Mouse (Mus musculus) R1 (cell line): ENCODE results near the gene Sorcs1.
A peak's percentile ranks its signal among the peaks of the same experiment; 100 is the strongest.

ENCODE experiments used
- DNase-seq: peaks from one replicate; pipeline ENCODE4 v3.0.0-alpha.2; 2018; ENCODE audit warnings: low read depth, low spot score

Sorcs1 gene

GRCm38 (mm10) chr19:50422928-50423327, 255.5 kb downstream of the Sorcs1 start:
- peak; percentile 11 for DNase-seq

- DNase-seq: peak; percentile 5
Observed at GRCm38 (mm10) chr19:50418962-50419720, 259.3 kb downstream of the Sorcs1 start.

- no peak for DNase-seq
Observed at GRCm38 (mm10) chr19:50410561-50410960, 267.9 kb downstream of the Sorcs1 start.

GRCm38 (mm10) chr19:50398341-50398740, 280.1 kb downstream of the Sorcs1 start:
- DNase-seq: no peak

GRCm38 (mm10) chr19:50395731-50396130, 282.7 kb downstream of the Sorcs1 start:
- no peak for DNase-seq

GRCm38 (mm10) chr19:50394101-50394500, 284.3 kb downstream of the Sorcs1 start:
- DNase-seq: no peak

GRCm38 (mm10) chr19:50389925-50390552, 288.4 kb downstream of the Sorcs1 start:
- no peak for DNase-seq

GRCm38 (mm10) chr19:50378901-50379300, 299.5 kb downstream of the Sorcs1 start:
- DNase-seq: no peak

GRCm38 (mm10) chr19:50374751-50375150, 303.7 kb downstream of the Sorcs1 start:
- DNase-seq: no peak

- no peak for DNase-seq
Observed at GRCm38 (mm10) chr19:50366446-50366845, 312.0 kb downstream of the Sorcs1 start.

- DNase-seq: peak; percentile 30
Observed at GRCm38 (mm10) chr19:50362655-50363500, 315.6 kb downstream of the Sorcs1 start.

GRCm38 (mm10) chr19:50358561-50358960, 319.9 kb downstream of the Sorcs1 start:
- no peak for DNase-seq

GRCm38 (mm10) chr19:50339211-50339610, 339.2 kb downstream of the Sorcs1 start:
- DNase-seq: no peak

GRCm38 (mm10) chr19:50336751-50337150, 341.7 kb downstream of the Sorcs1 start:
- DNase-seq: no peak

- no peak for DNase-seq
Observed at GRCm38 (mm10) chr19:50331136-50331535, 347.3 kb downstream of the Sorcs1 start.

GRCm38 (mm10) chr19:50327804-50328203, 350.6 kb downstream of the Sorcs1 start:
- no peak for DNase-seq

GRCm38 (mm10) chr19:50326151-50326550, 352.3 kb downstream of the Sorcs1 start:
- no peak for DNase-seq

GRCm38 (mm10) chr19:50325686-50326085, 352.8 kb downstream of the Sorcs1 start:
- DNase-seq: no peak

GRCm38 (mm10) chr19:50307046-50307445, 371.4 kb downstream of the Sorcs1 start:
- DNase-seq: no peak

- DNase-seq: no peak
Observed at GRCm38 (mm10) chr19:50294205-50294604, 384.2 kb downstream of the Sorcs1 start.

GRCm38 (mm10) chr19:50264450-50264849, 414.0 kb downstream of the Sorcs1 start:
- DNase-seq: no peak

GRCm38 (mm10) chr19:50258718-50259413, 419.6 kb downstream of the Sorcs1 start:
- peak; percentile 50 for DNase-seq
